Mouse (Mus musculus) embryo, embryonic 9.5 days (tissue): Measurements from ENCODE around the gene Rnaseh2a.

ENCODE experiments used
- DNase-seq: peaks from one replicate; pipeline ENCODE4 v3.0.0-alpha.2; 2017; ENCODE audit errors: extremely low spot score

The Rnaseh2a gene

GRCm38 (mm10) chr8:84967532-84968304 lies 1.8 kb downstream of the Rnaseh2a start:
- no peak for DNase-seq

- no peak for DNase-seq
Measured at GRCm38 (mm10) chr8:84966603-84967002, 3.0 kb downstream of the Rnaseh2a start.

DNA sequence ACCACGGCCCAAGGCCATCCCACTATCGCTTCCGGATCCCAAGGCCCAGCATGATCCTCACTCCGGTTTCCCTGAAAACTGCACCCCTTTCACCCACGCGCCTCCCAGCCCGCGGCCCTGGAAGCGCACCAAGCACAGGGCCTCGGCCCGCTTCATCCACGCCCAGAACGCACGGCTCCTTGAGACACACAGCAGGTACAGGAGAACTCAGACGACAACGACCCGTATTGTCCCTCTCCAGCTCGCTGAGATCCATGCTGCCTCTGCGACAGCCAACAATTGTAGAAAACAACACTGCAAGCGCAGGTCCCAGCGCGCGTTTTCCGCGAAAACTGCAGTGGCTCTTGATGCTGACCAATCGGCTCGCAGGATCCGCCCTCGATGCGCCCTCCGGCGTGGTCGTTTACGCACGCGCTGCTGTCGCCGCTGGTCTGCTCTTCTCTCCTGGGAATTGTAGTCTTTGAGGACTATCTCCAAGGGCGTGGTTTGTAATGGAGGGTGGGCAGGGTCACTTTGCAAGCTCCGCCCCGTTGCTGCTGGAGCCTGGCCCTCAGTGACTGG lies 3.8 kb downstream of the Rnaseh2a start:
- DNase-seq: peak; percentile 94

DNA sequence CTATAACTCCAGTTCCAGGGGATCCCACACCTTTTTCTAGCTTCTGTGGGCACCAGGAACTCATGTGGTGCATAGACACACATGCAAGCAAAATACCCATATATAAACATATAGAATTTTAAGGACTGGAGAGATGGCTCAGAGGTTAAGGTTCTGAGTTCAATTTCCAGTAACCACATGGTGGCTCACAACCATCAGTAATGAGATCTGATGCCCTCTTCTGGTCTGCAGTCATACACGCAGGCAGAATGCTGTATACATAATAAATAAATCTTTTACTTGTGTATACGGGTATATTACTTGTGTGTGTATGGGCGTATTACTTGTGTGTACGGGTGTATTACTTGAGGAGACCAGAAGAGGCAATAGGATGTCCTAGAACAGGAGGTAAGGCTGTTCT lies 5.6 kb downstream of the Rnaseh2a start:
- DNase-seq: no peak

- DNase-seq: no peak
Measured at GRCm38 (mm10) chr8:84959811-84960210, 9.8 kb downstream of the Rnaseh2a start.

- DNase-seq: peak; percentile 71
Measured at GRCm38 (mm10) chr8:84956768-84957167, 12.8 kb downstream of the Rnaseh2a start.

- no peak for DNase-seq
Measured at GRCm38 (mm10) chr8:84952612-84953255, 16.8 kb downstream of the Rnaseh2a start.

- no peak for DNase-seq
Measured at GRCm38 (mm10) chr8:84949753-84950152, 19.8 kb downstream of the Rnaseh2a start.

- no peak for DNase-seq
Measured at GRCm38 (mm10) chr8:84947241-84947545, 22.4 kb downstream of the Rnaseh2a start.

GRCm38 (mm10) chr8:84946528-84947240 lies 22.9 kb downstream of the Rnaseh2a start, which contains the start of gene Rtbdn:
Rtbdn (plus strand) TSS chr8:84946991.
- DNase-seq: no peak

GRCm38 (mm10) chr8:84945633-84946527 lies 23.7 kb downstream of the Rnaseh2a start:
- peak; percentile 66 for DNase-seq

DNA sequence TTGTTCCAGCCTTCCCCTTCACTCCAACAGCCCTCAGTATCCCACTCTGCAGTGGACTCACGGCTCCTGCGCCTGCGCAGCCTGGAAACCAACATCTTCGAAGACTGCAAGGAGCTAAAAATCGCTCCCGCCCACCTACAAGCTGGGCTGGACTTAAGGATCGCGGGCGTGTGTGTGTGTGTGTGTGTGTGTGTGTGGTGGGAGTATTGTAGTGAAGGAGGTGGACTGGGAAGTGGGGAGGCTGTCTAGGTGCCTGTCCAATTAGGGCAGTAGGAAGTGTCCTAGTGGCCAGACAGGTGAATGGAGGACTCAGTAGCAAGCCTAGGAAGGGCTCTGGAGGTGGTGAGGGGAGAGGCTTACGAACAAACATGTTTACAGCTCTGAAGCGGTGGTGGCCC lies 24.3 kb downstream of the Rnaseh2a start:
- no peak for DNase-seq

- no peak for DNase-seq
Measured at GRCm38 (mm10) chr8:84944478-84945160, 24.9 kb downstream of the Rnaseh2a start.

DNA sequence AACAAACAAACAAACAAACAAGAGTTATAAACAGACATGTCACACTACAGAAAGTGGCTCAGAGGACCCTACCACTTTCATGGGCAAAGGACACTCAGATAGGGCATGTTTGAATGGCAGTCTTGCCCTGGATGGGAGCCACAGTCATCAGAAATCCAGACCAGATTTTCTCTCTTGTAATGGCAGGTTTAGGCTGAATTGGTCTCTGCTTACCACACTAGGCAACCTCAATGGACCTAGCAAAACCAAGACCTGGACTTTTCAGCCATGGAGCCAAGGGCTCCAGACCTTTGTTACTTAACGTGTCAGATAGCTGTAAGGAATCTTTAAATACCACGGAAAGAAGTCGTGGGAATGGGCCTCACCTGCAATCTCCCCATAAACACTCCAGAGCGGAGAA lies 25.9 kb downstream of the Rnaseh2a start:
- DNase-seq: no peak

- no peak for DNase-seq
Measured at GRCm38 (mm10) chr8:84937620-84938485, 31.7 kb downstream of the Rnaseh2a start.

DNA sequence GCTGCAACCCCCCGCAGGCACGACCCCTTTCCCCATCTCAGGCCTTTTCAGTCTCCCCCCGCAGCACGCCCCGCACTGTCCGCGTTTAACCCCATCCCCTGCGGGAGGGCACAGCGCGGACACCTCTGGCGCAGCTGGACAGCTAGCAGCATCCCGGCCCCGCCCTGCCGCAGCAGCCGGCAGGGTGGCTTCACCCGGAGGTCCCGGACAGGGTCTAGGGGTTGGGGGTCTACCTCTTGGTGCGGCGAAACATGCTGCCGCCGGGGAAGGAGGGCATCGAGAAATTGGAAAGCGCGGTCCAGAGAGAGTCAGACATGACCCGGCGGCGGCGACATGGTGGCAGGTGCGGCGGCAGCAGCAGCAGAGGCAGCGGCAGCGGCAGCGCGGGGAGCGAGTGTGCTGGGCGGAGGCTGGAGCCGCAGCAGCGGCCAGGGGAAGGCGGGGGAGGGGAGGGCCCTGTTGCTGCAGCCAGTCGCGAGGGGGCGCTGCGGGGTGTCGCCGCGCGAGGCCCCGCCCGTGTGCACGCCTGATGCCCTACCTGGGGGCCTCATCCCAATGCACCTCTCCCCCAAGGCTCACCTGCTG lies 32.5 kb downstream of the Rnaseh2a start, which contains the start of gene Mast1:
TSS of gene Mast1 (minus strand) at position 398 of the 585 bp plus-strand sequence.
- peak; percentile 71 for DNase-seq

DNA sequence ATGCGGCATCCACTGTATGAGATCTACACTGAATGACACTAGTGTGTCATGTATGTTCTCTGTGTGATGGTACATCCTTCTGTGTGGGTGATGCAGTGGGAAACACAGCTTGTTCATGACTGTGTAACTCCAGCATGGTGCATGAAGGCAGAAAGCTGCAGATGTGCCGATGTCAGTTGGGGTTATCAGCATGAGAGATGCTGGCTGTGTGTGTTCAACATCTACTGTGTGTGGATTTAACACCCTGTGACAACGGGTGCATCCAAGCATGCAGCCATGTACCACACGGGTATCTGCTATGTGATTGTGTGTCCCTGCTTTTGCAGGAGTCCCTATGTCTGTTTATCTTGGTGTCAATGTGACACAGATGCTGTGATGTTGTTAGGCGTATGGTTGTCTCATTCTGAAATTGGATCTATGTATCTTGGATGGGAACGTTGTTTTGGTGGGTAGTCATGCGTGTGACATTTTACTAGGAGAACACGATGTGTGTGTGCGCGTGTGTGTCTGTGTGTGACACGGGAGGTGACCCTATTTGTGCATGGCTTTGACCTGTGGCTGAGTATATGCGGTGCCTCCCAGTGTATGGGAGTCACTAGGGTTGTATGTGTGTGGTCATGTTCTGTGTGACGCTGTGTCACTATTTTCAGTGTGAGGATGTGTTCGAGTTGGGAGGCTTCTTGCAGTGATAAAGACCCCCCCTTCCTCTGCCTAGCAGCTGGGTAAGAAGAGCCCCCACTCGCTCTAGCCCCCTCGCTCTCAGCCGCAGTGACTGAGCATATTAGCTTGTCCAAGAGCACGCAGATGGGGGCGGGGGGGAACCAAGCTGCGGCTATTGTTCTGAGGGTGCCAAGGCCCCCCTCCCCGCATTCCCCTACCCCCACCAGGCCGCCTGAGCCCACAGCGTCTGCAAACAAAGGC lies 33.3 kb downstream of the Rnaseh2a start:
- no peak for DNase-seq

DNA sequence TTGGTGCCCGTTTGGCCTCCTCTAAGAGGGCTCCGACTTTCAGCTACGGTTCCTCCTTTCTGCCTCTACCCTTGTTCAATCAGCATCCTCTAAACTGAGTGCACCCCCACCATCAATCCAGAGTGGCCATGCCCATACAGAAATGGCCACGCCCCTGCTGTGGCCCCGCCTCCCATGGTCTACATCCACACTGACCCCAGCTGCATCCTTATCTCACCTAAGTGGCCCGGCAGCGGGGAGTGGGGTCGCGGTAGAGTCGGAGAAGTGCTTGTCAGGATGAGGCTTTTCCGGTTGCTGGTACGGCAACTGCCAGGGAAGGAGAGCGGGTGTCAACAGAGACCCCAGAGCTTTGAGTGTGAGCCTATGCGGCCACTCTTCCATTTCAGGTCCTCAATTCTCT lies 34.1 kb downstream of the Rnaseh2a start:
- DNase-seq: no peak
